35 mouse cellular contexts compared by ENCODE assay signal in genomic region chr6:120450208-120450607, GRCm38 (mm10). TPM values are rescaled to one million over a fixed set of nuclear protein-coding genes. Genes with fewer than 3 reads are reported as not detected.
"Had no signal": no experiment of that assay in that cellular context is flagged by ENCODE, and none has a peak within 500 bp of the region (broad histone marks: within the 10 kb centered on the region; RNA-seq: fewer than 3 reads in every experiment).

No protein-coding gene starts in this region.

- ATAC-seq: hindbrain, embryonic 16.5 days; hindbrain, postnatal 0 days; inflammation-experienced regulatory T-cells, adult 6 months had no signal

- H3K4me2 ChIP-seq: heart, embryonic 11.5 days; heart, embryonic 13.5 days; heart, embryonic 15.5 days; hindbrain, embryonic 12.5 days; hindbrain, embryonic 13.5 days; hindbrain, embryonic 14.5 days; hindbrain, embryonic 15.5 days; intestine, embryonic 15.5 days; kidney, embryonic 15.5 days had no signal

- H3K27ac ChIP-seq: heart, embryonic 10.5 days; heart, embryonic 13.5 days; heart, embryonic 15.5 days; hindbrain, embryonic 10.5 days; hindbrain, embryonic 12.5 days; hindbrain, embryonic 13.5 days; hindbrain, embryonic 14.5 days; hindbrain, embryonic 15.5 days; hindbrain, postnatal 0 days; intestine, embryonic 15.5 days; kidney, embryonic 15.5 days; kidney, postnatal 0 days; layer of hippocampus, adult 2 months; left cerebral cortex, adult 2 months had no signal

- H3K9ac ChIP-seq: heart, embryonic 13.5 days; heart, embryonic 15.5 days; hindbrain, embryonic 12.5 days; hindbrain, embryonic 13.5 days; hindbrain, embryonic 14.5 days; hindbrain, embryonic 15.5 days; intestine, embryonic 15.5 days; kidney, embryonic 15.5 days had no signal

- DNase-seq: heart, postnatal 10 days; heart, postnatal 14 days; heart, postnatal 36 days; heart, postnatal 4 days; kidney, adult 11 months; kidney, adult 18-20 months; kidney, adult 2 months; kidney, adult 8-10 months; kidney, adult 9 months; kidney, postnatal 10 days; kidney, postnatal 14 days; kidney, postnatal 25 days; kidney, postnatal 36 days; kidney, postnatal 4 days; layer of hippocampus, adult 9-11 months; layer of hippocampus, postnatal 36 days had no signal

- H3K27me3 ChIP-seq: heart, embryonic 13.5 days; heart, embryonic 15.5 days; hindbrain, embryonic 12.5 days; hindbrain, embryonic 13.5 days; hindbrain, embryonic 15.5 days; intestine, embryonic 15.5 days; kidney, embryonic 15.5 days had no signal

- H3K9me3 ChIP-seq: heart, embryonic 10.5 days; heart, embryonic 13.5 days; heart, embryonic 15.5 days; hindbrain, embryonic 10.5 days; hindbrain, embryonic 12.5 days; hindbrain, embryonic 13.5 days; hindbrain, embryonic 15.5 days; intestine, embryonic 15.5 days; kidney, embryonic 15.5 days had no signal

- H3K4me3 ChIP-seq: heart, embryonic 10.5 days; heart, embryonic 13.5 days; heart, embryonic 15.5 days; hindbrain, embryonic 10.5 days; hindbrain, embryonic 12.5 days; hindbrain, embryonic 13.5 days; hindbrain, embryonic 15.5 days; intestine, embryonic 15.5 days; kidney, embryonic 15.5 days; layer of hippocampus, adult 2 months; left cerebral cortex, adult 2 months had no signal

- H3K4me1 ChIP-seq: heart, embryonic 15.5 days; hindbrain, embryonic 10.5 days; hindbrain, embryonic 12.5 days; hindbrain, embryonic 13.5 days; hindbrain, embryonic 15.5 days; intestine, embryonic 15.5 days; kidney, embryonic 15.5 days had no signal

- H3K36me3 ChIP-seq: heart, embryonic 10.5 days; heart, embryonic 15.5 days; hindbrain, embryonic 12.5 days; hindbrain, embryonic 13.5 days; hindbrain, embryonic 15.5 days; intestine, embryonic 15.5 days had no signal

RNA-seq across cellular contexts. Expression of gene Tmem121b, which starts 43.4 kb away (rescaled TPM):
- total RNA-seq: heart, postnatal 25 days; heart, postnatal 36 days had no signal
- polyA plus RNA-seq: heart, embryonic 15.5 days; heart, postnatal 0 days had no signal
